Mouse (Mus musculus) cerebellum, postnatal 4 days (tissue): Measurements from ENCODE around the gene Ints2.

Experiments
- DNase-seq, 2 experiments: peaks; one replicate each; pipeline ENCODE4 v3.0.0; 2022; ENCODE audit warnings: low spot score in 2 of 2, mixed read lengths in 1 of 2

Ints2 gene

DNA sequence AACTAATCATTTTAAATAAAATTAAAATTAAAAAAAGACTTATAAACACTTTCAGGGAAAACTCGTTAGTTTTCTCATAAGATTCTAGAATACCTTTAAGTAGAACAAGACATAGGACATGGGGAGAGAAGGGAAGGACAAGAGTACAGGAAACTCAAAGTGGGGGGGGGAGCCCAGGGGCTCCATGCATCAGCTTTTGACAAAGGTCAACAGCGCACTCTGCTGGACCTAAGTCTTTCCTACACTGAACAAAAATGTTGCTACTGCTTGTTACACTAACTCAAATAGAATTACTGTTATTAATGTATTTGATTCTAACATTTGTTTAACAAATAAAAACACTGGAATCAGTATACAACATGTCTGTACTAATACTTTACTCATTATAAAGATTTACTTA lies 83.2 kb downstream of the Ints2 start:
- peak; percentile 27 to 60 for DNase-seq

DNA sequence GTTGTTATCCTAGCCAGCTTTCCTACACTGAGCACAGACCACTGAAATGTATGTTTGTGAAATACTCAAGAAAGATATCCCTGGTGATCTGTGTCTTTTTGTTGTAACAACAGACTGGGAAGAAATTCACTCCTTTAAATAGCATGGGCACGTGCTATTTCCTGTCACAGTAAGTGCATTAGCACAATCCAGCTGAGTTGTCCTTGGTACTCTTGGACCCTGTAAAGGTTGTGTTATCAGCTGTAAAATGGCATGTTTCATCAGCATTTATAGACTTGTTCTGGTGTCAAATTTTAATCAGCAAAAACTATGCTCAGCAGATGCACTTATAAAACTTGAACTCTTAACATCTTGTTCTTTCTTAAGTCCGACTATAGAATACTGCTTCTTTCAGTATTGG lies 86.6 kb downstream of the Ints2 start:
- DNase-seq, result no peak
